33 mouse cellular contexts compared by ENCODE assay signal in genomic region chr6:114684407-114684806, GRCm38 (mm10).
"Had no signal": no experiment of that assay in that cellular context is flagged by ENCODE, and none has a peak within 500 bp of the region (broad histone marks: within the 10 kb centered on the region; RNA-seq: fewer than 3 reads in every experiment).

No protein-coding gene starts in this region.

- H3K36me3 ChIP-seq: lung, embryonic 15.5 days; midbrain, embryonic 10.5 days; midbrain, embryonic 15.5 days had no signal

- H3K4me3 ChIP-seq: limb, embryonic 10.5 days; limb, embryonic 12.5 days; limb, embryonic 13.5 days; limb, embryonic 15.5 days; liver, embryonic 12.5 days; liver, embryonic 13.5 days; liver, embryonic 15.5 days; lung, embryonic 15.5 days; megakaryocyte, embryonic 14.5 days; midbrain, embryonic 10.5 days; midbrain, embryonic 12.5 days; midbrain, embryonic 13.5 days; midbrain, embryonic 15.5 days; myocyte; neural tube, embryonic 12.5 days; neural tube, embryonic 13.5 days had no signal

- DNase-seq: left cerebral cortex, postnatal 4 days; liver; liver, embryonic 13.5 days; liver, postnatal 0 days; lung, adult 18-20 months; lung, adult 2 months; lung, postnatal 10 days; lung, postnatal 14 days; lung, postnatal 36 days; lung, postnatal 4 days; midbrain, embryonic 14.5 days had no signal

- H3K4me2 ChIP-seq: limb, embryonic 12.5 days; limb, embryonic 13.5 days; limb, embryonic 15.5 days; liver, embryonic 11.5 days; liver, embryonic 12.5 days; liver, embryonic 13.5 days; liver, embryonic 15.5 days; lung, embryonic 14.5 days; lung, embryonic 15.5 days; midbrain, embryonic 11.5 days; midbrain, embryonic 12.5 days; midbrain, embryonic 13.5 days; midbrain, embryonic 15.5 days; neural tube, embryonic 12.5 days; neural tube, embryonic 13.5 days had no signal

- H3K9ac ChIP-seq: limb, embryonic 12.5 days; limb, embryonic 13.5 days; limb, embryonic 15.5 days; liver, embryonic 12.5 days; liver, embryonic 13.5 days; liver, embryonic 14.5 days; liver, embryonic 15.5 days; liver, postnatal 0 days; lung, embryonic 14.5 days; lung, embryonic 15.5 days; midbrain, embryonic 12.5 days; midbrain, embryonic 13.5 days; midbrain, embryonic 15.5 days; neural tube, embryonic 12.5 days; neural tube, embryonic 13.5 days had no signal

- H3K27me3 ChIP-seq: limb, embryonic 12.5 days; limb, embryonic 13.5 days; limb, embryonic 15.5 days; liver, embryonic 12.5 days; liver, embryonic 13.5 days; liver, embryonic 15.5 days; lung, embryonic 15.5 days; megakaryocyte, embryonic 14.5 days; midbrain, embryonic 15.5 days; neural tube, embryonic 12.5 days; neural tube, embryonic 13.5 days had no signal

- H3K27ac ChIP-seq: limb, embryonic 10.5 days; limb, embryonic 12.5 days; limb, embryonic 13.5 days; limb, embryonic 15.5 days; liver, embryonic 12.5 days; liver, embryonic 13.5 days; liver, embryonic 14.5 days; liver, embryonic 15.5 days; lung, embryonic 15.5 days; macrophage; midbrain, embryonic 12.5 days; midbrain, embryonic 13.5 days; midbrain, embryonic 15.5 days; neural tube, embryonic 12.5 days; neural tube, embryonic 13.5 days had no signal

- H3K9me3 ChIP-seq: limb, embryonic 10.5 days; limb, embryonic 12.5 days; limb, embryonic 13.5 days; limb, embryonic 15.5 days; liver, embryonic 12.5 days; liver, embryonic 13.5 days; liver, embryonic 15.5 days; lung, embryonic 15.5 days; megakaryocyte, embryonic 14.5 days; midbrain, embryonic 10.5 days; midbrain, embryonic 12.5 days; midbrain, embryonic 13.5 days; midbrain, embryonic 15.5 days; neural tube, embryonic 12.5 days; neural tube, embryonic 13.5 days had no signal

- H3K4me1 ChIP-seq: limb, embryonic 10.5 days; limb, embryonic 12.5 days; limb, embryonic 13.5 days; limb, embryonic 15.5 days; liver, embryonic 12.5 days; neural tube, embryonic 13.5 days had no signal

- ATAC-seq: liver, embryonic 12.5 days; liver, postnatal 0 days; lung, postnatal 0 days; midbrain, embryonic 13.5 days; midbrain, embryonic 15.5 days; midbrain, embryonic 16.5 days had no signal
